Mouse (Mus musculus) thymus, postnatal 25 days (tissue): ENCODE results near the gene Slc22a7.

Experiments used
- DNase-seq: peaks from one replicate; pipeline ENCODE4 v3.0.0; 2022

The Slc22a7 gene

GRCm38 (mm10) chr17:46438298-46438873, at the start of gene Slc22a7:
TSS of gene Slc22a7 (minus strand) at chr17:46438457.
- no peak for DNase-seq

DNA sequence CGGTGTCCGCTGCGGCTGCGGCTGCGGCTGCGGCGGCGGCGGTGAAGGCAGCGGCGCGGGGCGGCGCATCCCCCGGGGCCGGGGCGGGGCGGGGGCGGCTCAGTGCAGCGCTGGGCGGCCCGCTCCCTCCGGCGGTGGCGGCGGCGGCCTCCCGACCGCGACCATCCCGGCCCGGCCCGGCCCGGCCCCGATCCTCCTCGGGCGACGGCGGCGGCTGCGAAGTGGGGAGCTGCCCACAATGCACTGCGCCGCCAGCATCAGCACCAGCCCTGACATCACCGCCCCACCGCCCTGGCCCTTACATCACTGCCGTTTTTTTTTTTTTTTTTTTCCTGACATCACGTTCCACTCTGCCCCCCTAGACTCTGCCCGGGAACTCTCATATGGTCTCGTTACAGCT, 49.2 kb upstream of the Slc22a7 start, which contains the start of gene Ttbk1:
Gene Ttbk1 (minus strand): TSS at position 245 of the 400 bp plus-strand sequence.
- DNase-seq, result no peak

GRCm38 (mm10) chr17:46486995-46487394, 48.7 kb upstream of the Slc22a7 start:
- no peak for DNase-seq

DNA sequence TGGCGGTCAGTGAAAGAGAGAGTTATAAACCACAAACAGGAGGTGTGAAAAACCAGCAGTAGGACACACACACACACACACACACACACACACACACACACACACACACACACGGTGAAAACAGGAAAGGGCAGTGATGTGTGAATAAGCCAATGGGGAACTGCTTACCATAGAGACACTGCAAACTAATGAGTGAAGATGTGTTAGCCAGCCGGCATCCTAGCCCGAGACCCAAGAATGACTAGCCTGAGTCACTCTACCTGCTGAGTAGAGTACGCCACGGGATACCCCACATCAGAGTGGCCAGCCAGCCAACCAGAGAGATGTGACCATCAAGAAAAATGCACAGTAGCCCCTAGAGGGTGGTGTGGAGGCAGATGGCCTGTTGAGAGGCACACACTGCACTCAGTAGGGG, 46.2 kb upstream of the Slc22a7 start:
- no peak for DNase-seq

- DNase-seq, result no peak
Observed at GRCm38 (mm10) chr17:46484021-46484431, 45.8 kb upstream of the Slc22a7 start.

DNA sequence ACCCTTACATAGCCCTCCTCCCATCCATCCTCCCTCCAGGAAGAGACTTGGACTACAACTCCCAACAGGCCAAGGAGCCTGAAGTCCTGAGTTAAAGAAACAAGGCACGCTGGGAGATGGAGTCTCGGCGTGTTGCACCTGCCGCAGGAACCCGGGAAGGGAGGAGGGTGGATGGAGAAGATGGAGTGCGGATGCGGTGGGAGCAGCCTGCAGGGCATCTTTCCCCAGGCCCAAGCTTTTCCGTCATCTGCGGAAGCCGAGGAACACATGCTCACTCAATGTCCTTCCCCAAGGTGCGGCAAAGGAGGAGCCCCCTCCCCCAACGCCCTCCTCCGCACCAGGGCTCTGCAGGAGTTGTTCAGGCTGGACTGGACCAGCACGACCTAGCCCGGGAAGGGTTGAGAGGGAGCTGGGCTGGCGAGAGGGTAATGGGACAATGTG, 45.3 kb upstream of the Slc22a7 start:
- no peak for DNase-seq

DNA sequence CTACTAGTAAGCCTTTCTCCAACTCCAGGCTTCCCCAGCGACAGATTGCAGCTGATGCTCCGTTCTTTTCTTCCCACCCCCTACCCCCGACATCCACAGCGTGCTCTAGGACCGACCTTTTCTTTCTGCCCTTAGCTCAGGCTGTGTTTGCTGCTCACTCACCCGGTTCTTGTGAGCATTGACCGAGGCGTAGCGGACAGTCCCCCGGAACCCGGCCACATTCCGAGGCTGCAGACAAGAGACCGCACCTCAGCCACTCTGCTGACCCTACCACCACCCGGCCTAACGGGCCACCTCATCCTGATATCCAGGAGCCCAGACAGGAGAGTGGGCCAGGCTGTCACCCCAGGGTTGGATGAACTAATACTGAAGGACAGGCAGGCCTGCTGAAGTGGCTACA, 39.0 kb upstream of the Slc22a7 start:
- no peak for DNase-seq

GRCm38 (mm10) chr17:46476601-46477000, 38.3 kb upstream of the Slc22a7 start:
- peak; percentile 58 for DNase-seq

GRCm38 (mm10) chr17:46467830-46468229, 29.6 kb upstream of the Slc22a7 start:
- no peak for DNase-seq

DNA sequence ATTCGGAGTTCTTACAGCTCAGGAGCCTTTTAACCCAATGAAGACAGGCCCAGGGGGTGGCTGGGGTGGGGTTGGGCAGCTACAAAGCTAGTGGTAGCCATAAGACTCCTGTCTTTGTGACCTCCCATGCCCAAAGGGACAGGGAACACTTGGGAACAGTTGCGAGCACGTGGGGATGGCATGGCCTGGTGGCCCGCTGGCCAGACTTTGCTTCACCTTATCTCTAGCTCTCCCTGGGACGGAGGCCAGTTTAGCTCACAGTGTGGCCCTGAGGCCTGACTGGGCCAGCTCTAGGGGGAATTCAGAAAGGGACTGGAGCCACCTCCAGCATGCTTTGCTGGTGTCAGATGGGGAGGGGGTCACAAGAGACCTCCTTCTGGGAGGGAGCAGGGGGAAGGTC, 24.0 kb upstream of the Slc22a7 start:
- DNase-seq, result no peak

GRCm38 (mm10) chr17:46461347-46461746, 23.1 kb upstream of the Slc22a7 start:
- no peak for DNase-seq

- DNase-seq, result peak; percentile 35
Observed at GRCm38 (mm10) chr17:46460673-46461072, 22.4 kb upstream of the Slc22a7 start.

DNA sequence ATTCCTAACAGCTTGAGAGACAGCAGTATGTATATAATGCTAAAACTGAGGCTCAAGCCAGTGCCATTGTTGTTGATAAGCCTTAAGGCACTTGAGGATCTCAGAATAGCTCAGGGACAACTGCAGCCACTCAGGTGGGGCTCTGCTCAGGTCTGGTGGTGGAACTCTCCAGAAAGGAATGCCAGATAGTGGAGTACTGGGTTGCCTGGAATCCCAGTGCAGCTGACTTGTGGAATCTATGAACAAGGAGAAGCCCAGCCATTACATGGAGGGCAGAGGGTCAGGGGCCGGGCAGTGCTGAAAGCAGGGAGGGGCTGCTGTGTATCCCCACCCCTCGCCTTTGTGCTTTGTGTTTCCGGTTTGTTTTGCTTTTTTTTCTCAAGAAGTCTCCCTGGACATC, 20.2 kb upstream of the Slc22a7 start:
- no peak for DNase-seq

DNA sequence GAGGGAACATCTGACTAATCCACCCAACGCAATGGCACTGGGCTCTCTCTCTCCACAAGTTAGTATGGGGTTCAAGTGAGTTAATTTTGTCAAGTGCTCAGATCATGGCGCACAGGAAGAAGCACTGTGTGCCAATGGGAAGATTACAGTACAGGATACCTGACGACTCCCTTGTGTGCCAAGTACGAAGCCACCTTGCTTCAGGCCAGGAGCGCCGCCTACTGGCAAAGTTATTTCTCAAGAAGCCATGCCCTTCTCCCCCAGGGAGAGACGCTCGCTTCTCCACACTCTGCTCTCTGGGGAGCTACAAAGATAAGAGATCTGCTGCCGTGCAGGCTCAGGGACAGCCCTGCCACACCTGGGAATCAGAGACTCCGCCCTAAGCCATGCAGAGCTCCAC, 19.5 kb upstream of the Slc22a7 start:
- peak; percentile 59 for DNase-seq

DNA sequence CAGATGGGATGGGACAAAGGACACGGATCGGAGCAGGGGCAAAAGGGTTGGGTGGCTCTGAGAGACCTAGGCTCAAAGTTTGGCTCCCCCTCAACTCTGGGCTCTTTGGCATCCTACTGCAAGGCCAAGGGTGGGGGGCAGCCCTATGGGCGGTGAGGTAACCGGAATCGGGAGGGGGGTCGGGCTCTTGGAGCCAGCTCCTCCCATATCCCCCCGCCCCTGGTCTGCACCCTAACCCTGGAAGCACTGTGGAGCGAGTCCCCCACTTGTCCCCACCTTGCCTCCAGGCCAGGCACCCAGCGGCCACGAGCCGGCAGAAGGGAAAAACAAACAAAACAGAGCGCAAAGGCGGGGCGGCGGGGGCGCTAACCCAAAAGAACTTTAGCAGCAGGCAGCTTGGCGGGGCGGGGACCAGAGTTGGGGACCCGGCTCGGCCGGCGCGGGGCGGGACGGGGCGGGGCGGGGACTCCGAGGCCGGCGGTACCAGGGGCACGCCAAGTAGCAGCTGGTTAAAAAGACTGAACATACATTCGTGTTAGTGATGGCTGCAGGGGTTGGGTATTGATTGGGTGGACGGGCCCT, 16.9 kb upstream of the Slc22a7 start:
- DNase-seq, result peak; percentile 26

DNA sequence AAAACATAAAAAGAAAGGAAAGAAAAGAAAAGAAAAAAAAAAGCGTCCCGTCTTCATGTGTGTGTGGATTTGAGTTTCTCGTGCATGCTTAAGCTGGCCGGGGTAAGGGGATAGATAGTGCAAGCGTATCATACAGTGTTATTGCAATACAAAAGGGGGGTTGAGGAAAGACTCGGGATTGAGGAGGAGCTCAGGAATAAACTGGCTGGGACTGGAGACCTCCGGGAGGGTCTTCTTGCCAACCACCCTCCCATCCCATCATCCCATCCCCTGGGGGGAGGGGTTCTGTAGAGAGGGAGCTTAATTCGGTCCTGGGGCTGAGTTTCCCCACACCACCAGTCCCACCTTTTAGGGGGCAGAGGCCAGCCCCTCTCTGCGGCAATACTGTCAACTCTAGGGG, 16.3 kb upstream of the Slc22a7 start:
- DNase-seq, result no peak

- no peak for DNase-seq
Observed at GRCm38 (mm10) chr17:46453970-46454411, 15.7 kb upstream of the Slc22a7 start.

DNA sequence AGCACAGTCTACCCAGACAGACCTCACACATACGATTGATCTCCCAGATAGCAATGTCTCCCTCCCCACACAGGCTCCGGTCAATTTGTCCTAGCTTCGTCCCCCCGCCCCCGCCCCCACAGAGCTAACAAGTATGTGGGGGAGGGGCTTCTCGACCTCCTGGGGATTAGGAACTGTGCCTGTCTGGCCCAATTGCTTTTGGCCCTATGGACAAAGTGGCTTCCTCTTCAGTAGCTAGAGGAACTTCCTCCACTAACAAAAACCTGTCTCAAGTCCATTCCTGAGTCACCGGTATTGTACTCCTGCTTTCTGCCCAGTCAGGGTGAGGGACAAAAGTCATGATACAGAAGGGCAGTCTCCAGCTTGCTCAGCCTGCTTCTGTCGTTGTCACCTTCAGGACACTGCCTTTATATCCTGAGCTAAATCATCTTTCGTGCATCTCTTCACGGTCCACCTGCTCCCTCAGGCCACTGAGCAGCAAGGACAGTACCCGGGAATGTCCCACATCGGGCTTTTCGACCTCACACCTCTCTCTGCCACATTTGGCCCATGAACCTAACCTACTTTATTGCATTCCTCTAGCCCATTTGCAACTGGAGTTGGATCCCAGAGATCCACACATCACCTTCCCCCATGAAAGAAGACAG, 15.2 kb upstream of the Slc22a7 start:
- no peak for DNase-seq

DNA sequence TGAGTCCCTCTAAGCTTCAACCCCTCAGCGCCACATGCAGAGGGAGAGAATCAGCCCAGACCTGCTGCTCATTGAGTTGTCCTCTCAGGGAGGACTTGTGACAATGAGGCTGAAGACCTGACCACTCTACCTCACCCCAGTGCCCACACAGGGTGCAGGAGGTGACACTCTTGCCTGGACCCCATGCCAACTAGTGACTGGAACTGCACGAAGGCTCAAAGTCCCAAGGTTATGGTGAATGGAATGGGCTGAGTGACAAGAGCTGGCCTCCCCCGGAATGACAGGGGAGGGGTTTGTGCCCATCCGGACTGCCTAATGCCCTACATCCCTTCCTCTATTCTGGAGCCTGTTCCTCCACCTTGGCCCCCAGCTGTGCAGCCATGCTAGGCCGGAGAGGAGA, 14.4 kb upstream of the Slc22a7 start:
- no peak for DNase-seq

GRCm38 (mm10) chr17:46446264-46446663, 8.0 kb upstream of the Slc22a7 start:
- no peak for DNase-seq

DNA sequence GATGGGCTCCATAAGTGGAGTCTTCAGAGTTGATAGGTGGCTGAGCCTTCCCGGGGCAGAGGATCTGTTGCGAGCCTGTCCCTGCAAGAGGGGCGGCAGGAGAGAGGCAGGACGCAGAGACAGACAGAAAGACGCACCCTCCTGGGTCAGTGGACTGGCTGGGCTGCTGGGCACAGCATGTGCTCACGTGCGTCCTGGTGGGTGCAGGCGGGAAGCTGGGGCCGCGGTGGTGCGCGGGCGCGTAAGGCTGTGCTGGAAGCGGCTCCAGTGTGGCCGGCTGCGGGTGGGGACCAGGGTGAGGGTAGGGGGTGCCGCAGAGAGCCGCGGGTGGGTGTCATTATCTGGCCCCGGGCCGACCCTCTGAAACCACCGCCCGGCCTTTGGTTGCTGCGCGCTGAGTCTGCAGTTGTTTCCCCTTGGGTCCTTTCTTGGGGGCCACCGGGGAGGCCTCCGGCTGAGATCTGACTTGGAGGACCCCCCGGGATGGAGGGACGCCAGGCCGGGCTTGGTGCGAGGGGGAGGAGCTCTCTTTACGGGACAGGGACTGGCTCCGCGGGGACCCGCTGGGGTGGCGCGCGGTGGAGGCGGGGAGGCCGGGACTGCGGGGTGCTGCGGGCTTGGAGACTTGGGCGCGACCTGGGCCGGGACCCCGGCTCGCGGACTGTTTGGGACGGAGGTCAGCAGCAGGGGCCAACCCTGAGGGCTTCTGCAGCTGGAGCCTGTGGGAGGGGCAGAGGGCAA, 6.8 kb upstream of the Slc22a7 start:
- DNase-seq, result no peak

GRCm38 (mm10) chr17:46439176-46439575, 919 bp upstream of the Slc22a7 start:
- DNase-seq, result no peak

DNA sequence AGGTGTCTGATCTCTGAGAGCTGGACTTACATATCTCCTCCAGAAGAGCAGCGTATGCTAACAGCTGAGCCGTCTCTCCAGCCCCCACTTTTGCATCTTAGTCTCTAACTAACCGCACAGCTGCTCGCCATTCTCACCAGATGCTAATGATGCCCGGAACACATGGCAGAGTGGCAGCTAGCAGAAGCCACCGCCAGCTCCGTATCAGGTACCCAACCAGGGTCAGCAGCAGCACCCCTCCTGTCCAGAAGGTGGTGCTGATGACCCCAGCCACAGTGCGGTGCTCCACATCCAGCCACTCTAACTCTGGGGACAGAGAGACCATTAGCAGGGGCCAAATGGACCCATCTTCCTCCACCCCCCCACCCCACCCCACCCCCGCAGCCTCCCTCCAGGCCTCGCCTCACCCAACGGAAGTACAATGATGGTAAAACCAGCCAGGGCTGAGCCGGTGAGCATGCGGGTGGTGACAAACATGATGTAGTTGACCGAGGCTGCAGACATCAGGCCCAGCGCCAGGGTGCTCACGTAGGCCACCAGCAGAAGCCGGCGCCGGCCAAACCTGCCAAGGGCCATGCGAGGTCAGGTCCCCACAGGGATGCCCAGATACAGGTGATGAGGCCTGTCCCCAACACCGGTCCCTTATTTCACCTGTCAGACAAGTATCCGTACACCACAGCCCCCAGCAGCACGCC, 1.4 kb downstream of the Slc22a7 start:
- DNase-seq, result peak; percentile 28
